Comparison of ENCODE assay signal across 8 mouse cellular contexts in the genomic region with DNA sequence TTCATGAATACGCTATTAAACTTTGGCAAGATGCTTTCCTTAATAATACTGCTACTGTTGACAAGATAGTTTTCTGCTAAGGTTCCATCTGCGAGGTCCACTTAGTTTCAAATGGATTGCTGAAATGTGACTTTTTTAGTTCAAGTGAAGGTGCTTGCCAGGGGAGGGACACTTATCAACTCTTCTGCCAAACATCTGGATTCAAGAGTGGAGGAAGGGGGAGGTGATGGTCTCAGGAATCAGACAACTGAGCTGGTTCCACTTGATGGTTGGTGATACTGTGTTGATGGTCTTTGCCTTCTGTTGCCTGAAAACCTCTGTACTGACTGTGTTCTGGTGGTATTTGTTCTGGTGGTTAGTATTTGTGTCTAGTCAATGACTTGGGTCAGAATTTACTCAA. TPM values are rescaled to one million over a fixed set of nuclear protein-coding genes. Genes with fewer than 3 reads are reported as not detected.
DNase-seq lines count a peak whose midpoint lies in the region; ATAC-seq and TF ChIP-seq lines count a peak whose summit lies in the region.

No protein-coding gene starts in this region.

- TF ChIP-seq EP300 in heart, postnatal 0 days (IDR thresholded peaks at IDR 0.05; ENCODE audit: low read depth) = no peak

- peak overlapping the region; percentile 92 for H3K27ac ChIP-seq in heart, postnatal 0 days (ENCODE audit: low read depth)
- no peak overlapping the region for H3K27ac ChIP-seq in forebrain, embryonic 16.5 days (ENCODE audit: low read length)
- peak overlapping the region; percentile 96 for H3K27ac ChIP-seq in liver, embryonic 16.5 days (ENCODE audit: low read length)

- no peaks in the 10 kb centered on the region for H3K9me3 ChIP-seq in heart, postnatal 0 days (replicated peaks; ENCODE audit: control insufficient read depth, low read length)
- H3K9me3 ChIP-seq in forebrain, embryonic 16.5 days (ENCODE audit: control insufficient read depth, low read length) = no peaks in the 10 kb centered on the region
- no peaks in the 10 kb centered on the region for H3K9me3 ChIP-seq in liver, embryonic 16.5 days (replicated peaks; ENCODE audit: control insufficient read depth, low read length)

- no peak for DNase-seq in heart, postnatal 0 days (ENCODE audit: low spot score)
- no peak for DNase-seq in heart, adult 8-10 months (ENCODE audit: low spot score)
- peak; percentile 52 for DNase-seq in MEL-GATA-1-ER (ENCODE audit: extremely low read depth, low read depth)
- no peak for DNase-seq in ovary, postnatal 36 days (ENCODE audit: low spot score)
- DNase-seq in lung, postnatal 10 days = no peak
- DNase-seq in thymus, postnatal 36 days = no peak

- ATAC-seq in heart, postnatal 0 days (ENCODE audit: insufficient read depth, low read depth) = no peak
- ATAC-seq in forebrain, embryonic 16.5 days = no peak
- 0 out of 2 replicates have a peak, but pooled peaks have one; percentile 9 for ATAC-seq in liver, embryonic 16.5 days (ENCODE audit: low read depth)

- peaks cover 22% of the 10 kb centered on the region for H3K4me1 ChIP-seq in heart, postnatal 0 days (ENCODE audit: control insufficient read depth, insufficient read depth)
- H3K4me1 ChIP-seq in forebrain, embryonic 16.5 days (replicated peaks; ENCODE audit: control insufficient read depth, insufficient read depth, low read length) = peaks cover 11% of the 10 kb centered on the region
- H3K4me1 ChIP-seq in liver, embryonic 16.5 days (ENCODE audit: control insufficient read depth, low read depth, low read length) = peaks cover 46% of the 10 kb centered on the region

- peak overlapping the region; percentile 75; the same call in 1 of the 2 replicates for H3K4me3 ChIP-seq in heart, postnatal 0 days (ENCODE audit: low read depth, low read length)
- H3K4me3 ChIP-seq in forebrain, embryonic 16.5 days (replicated peaks; ENCODE audit: low read length) = no peak overlapping the region
- H3K4me3 ChIP-seq in liver, embryonic 16.5 days (ENCODE audit: low read depth, low read length) = peak overlapping the region; percentile 94

- 46% methylated on average over 2 of the region's 2 CpGs for WGBS in heart, postnatal 0 days
- 79% methylated on average over 2 of the region's 2 CpGs for WGBS in forebrain, embryonic 16.5 days
- 30% methylated on average over 2 of the region's 2 CpGs for WGBS in liver, embryonic 16.5 days (ENCODE audit: insufficient replicate concordance)

- H3K4me2 ChIP-seq in heart, postnatal 0 days (ENCODE audit: low read depth, low read length) = peak overlapping the region; percentile 87
- peak overlapping the region; percentile 90; the same call in 1 of the 2 replicates for H3K4me2 ChIP-seq in forebrain, embryonic 16.5 days (ENCODE audit: low read length)
- H3K4me2 ChIP-seq in liver, embryonic 16.5 days (ENCODE audit: low read depth, low read length) = peak overlapping the region; percentile 95

- H3K36me3 ChIP-seq in heart, postnatal 0 days (replicated peaks; ENCODE audit: control insufficient read depth, insufficient read depth, low read length) = 0 out of 2 replicates have a peak, but pooled peaks cover 3% of the 10 kb centered on the region
- no peaks in the 10 kb centered on the region for H3K36me3 ChIP-seq in forebrain, embryonic 16.5 days (ENCODE audit: control insufficient read depth, insufficient read depth)
- H3K36me3 ChIP-seq in liver, embryonic 16.5 days (ENCODE audit: control insufficient read depth, insufficient read depth) = no peaks in the 10 kb centered on the region

- no peak overlapping the region for H3K9ac ChIP-seq in heart, postnatal 0 days (replicated peaks; ENCODE audit: low read depth, low read length)
- no peak overlapping the region for H3K9ac ChIP-seq in forebrain, embryonic 16.5 days (replicated peaks; ENCODE audit: low read depth, low read length)
- H3K9ac ChIP-seq in liver, embryonic 16.5 days (ENCODE audit: low read depth, low read length) = peak overlapping the region; percentile 98

- H3K27me3 ChIP-seq in heart, postnatal 0 days (ENCODE audit: control insufficient read depth, insufficient read depth, low read length) = no peaks in the 10 kb centered on the region
- no peaks in the 10 kb centered on the region; the same call in 1 of the 2 replicates for H3K27me3 ChIP-seq in forebrain, embryonic 16.5 days (replicated peaks; ENCODE audit: control insufficient read depth, insufficient read depth, low read length)
- H3K27me3 ChIP-seq in liver, embryonic 16.5 days (ENCODE audit: control insufficient read depth, insufficient read depth, low read depth, low read length) = no peaks in the 10 kb centered on the region

- no peak for TF ChIP-seq CTCF in heart, postnatal 0 days (IDR thresholded peaks at IDR 0.05; ENCODE audit: low read depth)

RNA-seq across cellular contexts. Expression of gene Pdk1, which starts 1.4 kb away (rescaled TPM):
- 181 and 286 TPM in 2 replicates for total RNA-seq in heart, postnatal 0 days (2014; rRNA removed; ENCODE audit: low replicate concordance)
- polyA plus RNA-seq in heart, postnatal 0 days (2015; fragmentation: Nextera tagmentation; extraction: Ambion mirVana) = 62.8 and 65.0 TPM in 2 replicates
- 100 to 1,000 TPM; 182 to 208 (median 195) TPM for total RNA-seq in heart, adult 8-10 months (2022)
- 24.2 and 27.2 TPM in 2 replicates for polyA plus RNA-seq in forebrain, embryonic 16.5 days (2015; fragmentation: Nextera tagmentation; extraction: Ambion mirVana)
- polyA plus RNA-seq in liver, embryonic 16.5 days (2015; fragmentation: Nextera tagmentation; extraction: Ambion mirVana) = 45.0 and 45.6 TPM in 2 replicates
